Mouse (Mus musculus) urinary bladder, postnatal 10 days (tissue): ENCODE data around the gene Gm32742.
"Not testable (repeated sequence)": the region's sequence is repeated elsewhere in the genome, so short reads cannot be mapped to it uniquely, and the experiment has no call there.

Experiments
- DNase-seq: peaks from one replicate; pipeline ENCODE4 v3.0.0; 2022; ENCODE audit warnings: low spot score

Gene Gm32742

DNA sequence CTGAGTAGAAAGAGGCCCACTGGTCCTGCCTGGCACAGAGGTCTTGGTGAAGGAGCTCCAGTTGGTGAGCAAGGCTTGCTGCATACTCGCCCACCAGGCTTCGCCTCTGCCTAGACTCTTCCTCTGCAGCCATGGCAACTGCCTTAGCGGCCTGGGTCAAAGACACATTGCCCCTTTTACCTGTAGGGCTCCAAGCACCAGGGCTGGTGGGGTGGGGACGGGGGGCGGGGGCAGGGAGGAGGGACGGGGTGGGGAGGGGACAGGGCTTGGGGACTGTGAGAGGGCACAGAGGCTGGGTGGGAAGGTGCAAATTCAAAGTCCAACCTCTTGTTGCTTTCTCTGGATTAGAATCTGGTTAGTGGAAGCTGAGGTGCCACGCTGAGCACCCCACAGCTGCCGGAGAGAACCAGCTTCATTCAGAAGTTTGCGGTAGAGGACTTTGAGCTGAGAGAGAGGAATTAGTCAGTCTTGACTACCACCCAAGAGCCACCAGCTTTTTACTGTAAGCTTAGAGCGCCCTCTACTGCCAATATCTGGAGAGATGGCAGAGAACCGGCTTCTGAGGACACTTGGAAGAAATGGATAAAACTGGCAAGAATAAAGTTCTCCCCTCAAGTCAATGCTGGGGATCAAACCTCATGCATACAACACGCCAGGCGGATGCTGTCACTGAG lies 13.1 kb downstream of the Gm32742 start:
- DNase-seq = no peak

DNA sequence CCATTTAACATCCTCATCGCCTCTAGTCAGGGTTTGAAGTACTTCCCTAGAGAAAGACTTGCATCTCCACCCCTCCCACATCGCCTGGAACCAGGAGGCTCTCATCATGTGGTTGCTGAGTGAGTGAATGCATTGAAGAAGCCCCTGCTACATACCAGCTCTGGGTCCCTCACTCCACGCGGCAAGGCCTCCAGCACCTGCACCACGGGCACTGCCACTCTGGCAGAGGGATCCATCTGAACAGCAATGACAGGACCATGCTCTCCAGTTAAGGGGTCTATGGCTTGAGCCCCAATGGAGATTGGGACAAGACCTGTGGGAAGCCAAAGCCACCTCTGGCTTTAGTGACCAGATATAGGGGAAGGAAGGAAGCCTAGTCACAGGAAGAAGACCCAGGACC lies 18.0 kb downstream of the Gm32742 start:
- DNase-seq = no peak

DNA sequence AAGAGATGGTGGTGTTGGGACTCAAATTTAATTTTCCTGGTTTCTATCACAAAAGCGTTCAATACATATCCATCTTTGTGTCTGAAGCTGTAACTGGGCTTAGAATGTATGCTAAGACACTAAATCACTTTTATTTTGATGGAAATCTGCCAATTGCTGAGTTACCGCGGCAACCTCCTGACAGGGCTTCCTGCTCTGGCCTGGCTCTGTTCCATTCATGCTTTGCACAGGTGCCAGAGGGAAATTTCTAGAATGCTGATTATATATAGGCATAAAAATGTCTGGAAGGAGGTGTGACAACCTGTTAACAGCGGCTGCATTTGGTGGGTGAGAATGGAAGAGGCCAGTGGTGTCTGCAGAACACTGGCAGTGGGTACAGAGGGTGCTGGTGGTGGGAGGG lies 18.8 kb downstream of the Gm32742 start:
- DNase-seq = no peak

DNA sequence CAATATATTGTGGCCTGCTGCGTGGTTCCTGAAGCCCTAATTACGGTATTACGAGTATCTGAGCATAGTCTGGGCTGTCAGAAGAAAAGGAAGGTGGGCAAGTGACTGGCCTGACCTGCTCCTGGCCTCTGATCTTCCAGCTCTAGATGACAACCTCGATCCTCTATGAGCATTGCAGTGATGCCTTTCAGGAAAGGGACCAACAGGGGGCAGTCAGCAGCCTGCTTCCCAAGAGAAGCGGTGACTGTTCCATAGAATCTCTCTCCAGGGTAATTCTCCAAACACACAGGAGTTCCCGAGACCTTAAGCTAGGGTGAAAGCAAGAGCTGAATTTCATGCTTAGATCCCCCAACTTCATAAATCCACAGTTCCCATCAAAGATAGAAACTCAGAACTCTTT lies 21.1 kb downstream of the Gm32742 start:
- no peak for DNase-seq

DNA sequence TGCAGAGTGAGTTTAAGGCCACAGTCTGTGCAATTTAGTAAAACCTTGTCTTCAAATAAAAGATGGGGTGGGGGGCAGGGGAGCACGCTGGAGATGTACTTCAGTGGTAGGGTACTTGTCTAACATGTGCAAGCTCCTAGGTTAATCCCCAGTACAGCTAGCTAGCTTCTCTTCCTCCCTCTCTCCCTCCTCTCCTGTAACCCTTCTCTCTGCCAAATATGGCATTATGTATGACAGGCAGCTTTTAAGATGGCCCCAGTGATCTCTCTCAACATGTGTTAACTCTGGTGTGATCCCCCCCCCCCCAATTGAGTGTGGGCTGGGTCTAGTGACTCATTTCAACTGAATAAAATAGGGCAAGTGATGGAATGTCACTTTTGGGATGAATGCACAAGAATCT lies 21.9 kb downstream of the Gm32742 start:
- DNase-seq = no peak

DNA sequence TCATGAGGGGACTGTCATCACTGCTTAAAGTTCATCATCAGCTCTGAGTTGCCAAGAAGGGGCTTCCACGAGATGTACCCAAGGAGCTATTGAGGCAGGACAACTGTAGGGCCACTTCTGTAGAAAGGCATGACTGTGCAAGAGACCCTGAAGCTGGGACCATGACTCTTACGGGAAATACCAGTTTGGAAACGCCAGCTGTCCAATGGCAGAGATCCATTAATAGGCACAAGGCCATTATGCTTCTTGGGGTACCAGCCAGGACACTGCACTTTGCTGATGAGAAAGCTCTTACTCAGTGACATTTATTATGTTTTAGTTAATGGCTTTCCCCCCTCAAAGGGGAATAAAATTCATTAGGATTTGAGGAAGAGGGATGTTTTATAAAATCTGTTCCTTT lies 24.6 kb downstream of the Gm32742 start:
- DNase-seq = no peak

DNA sequence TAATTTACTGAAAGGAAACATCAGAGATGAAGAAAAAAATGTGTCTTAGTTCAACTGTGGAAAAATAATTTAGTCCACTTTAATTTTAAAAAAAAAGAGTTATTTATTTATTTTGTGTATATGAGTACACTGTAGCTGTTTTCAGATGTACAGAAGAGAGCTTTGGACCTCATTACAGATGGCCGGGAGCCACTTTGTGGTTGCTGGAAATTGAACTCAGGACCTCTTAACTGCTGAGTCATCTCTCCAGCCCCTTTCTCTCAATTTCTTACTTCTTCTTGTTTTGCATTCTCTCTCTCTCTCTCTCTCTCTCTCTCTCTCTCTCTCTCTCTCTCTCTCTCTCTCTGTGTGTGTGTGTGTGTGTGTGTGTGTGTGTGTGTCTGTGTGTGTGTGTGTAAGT lies 25.9 kb downstream of the Gm32742 start:
- not testable (repeated sequence) for DNase-seq

DNA sequence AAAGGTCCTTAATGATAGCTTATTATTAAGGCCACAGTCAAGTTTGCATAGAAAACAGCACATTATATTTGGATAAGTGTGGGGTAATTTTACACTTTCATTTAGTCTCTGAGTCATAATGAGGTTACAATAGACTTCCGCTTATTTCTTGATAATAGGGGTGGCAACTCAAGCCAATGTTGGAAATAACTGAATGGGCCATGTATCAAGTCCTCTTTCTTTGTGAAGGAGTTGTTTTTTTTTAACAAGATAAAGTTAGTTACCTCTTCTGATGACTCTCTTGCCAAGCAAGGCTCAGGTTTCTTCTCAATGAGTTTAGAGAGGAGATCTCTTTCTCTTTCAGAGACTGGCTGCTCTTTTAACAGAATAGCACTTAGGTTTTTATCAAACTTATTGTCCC lies 27.0 kb downstream of the Gm32742 start:
- DNase-seq = no peak

DNA sequence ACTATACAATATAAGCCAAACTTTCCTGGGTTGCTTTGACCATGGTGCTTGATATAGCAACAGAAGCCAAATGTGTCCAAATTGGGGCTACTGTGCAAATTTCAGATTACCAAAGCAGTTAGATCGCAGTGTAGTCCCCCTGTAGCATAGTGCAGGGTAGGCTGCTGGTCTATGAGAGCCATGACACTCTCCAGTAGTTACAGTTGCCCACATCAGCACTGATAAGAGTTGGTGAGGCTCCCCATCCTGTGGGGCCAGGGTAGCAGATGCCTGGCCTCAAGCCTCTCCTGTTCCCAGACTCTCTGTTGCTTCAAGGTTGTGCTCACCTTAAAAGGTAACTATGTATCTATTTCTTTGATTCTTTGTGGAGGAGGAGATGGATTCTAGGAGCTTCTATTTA lies 27.5 kb downstream of the Gm32742 start:
- DNase-seq = no peak

DNA sequence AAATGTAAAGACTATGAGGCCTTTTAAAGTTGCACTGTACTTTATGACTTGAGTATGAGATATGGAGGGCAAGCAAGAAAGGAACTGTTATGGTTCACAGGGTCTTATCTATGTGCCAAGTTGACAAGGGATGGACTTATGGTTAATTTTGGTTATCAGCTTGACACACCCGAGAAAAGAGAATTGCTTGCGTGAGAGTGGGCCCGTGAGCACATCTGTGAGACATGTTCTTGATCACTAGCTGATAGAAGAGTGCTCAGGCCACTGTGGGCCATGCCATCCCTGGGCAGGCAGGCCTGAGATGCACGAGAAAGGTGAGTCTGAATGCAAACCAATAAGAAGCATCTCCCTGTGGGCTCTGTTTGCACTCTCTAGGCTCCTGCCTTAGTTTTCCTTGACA lies 27.9 kb downstream of the Gm32742 start:
- DNase-seq = no peak

DNA sequence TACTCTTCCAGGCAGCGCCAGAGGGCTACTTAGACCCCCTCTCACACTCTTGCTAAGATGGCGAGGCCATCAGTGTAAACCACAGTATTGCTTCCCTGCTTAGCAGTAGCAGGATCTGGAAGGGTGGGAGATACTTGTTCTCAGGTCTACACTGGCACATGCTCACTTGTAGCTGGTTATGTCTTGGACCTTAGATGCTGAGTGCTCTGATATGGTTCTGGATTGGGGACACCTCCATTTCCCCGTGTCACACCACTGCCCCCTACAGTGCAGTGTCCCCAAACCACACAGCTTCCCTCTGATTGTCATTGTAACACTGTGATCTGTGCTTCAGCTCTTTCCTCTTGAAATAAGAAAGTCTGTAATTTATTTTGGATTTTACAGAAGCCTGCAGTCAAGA lies 28.3 kb downstream of the Gm32742 start:
- DNase-seq = no peak

DNA sequence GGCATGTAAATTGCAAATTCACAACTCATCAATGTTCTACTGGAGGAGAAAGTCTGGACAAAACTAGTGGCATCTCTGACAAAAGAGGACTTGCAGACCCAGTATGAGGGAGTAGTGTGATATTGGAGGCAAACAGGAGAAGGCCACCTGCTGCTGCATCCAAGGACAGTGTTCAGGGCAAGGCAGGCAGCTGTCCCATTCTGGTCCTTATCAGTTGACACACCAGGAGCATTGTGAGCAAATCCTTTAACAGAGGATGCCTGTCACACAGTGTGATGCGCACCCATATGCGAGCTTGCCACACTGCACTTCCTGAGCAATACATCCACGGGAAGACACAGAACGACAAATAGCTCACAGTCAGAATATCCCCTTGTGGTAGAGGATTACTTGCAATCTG lies 50.5 kb downstream of the Gm32742 start:
- no peak for DNase-seq

DNA sequence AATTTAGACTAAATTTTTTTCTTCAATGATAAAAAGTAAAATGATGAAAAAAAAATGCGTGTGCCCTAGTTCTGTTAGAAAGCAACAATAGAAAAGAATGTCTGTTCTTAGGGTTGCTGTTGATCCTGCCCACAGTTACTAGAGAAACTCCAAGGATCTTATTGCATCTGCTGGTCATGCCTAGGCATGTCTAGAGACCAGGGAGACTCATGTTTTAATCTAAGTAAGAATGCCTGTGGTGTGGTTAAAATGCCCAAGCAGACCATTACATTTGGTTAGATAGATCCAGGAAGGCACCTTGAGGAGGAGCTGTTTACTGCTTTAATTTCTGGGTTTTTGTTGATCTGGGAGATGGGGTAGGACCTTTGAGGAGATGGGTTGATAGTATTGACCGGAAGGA lies 59.6 kb downstream of the Gm32742 start:
- no peak for DNase-seq

DNA sequence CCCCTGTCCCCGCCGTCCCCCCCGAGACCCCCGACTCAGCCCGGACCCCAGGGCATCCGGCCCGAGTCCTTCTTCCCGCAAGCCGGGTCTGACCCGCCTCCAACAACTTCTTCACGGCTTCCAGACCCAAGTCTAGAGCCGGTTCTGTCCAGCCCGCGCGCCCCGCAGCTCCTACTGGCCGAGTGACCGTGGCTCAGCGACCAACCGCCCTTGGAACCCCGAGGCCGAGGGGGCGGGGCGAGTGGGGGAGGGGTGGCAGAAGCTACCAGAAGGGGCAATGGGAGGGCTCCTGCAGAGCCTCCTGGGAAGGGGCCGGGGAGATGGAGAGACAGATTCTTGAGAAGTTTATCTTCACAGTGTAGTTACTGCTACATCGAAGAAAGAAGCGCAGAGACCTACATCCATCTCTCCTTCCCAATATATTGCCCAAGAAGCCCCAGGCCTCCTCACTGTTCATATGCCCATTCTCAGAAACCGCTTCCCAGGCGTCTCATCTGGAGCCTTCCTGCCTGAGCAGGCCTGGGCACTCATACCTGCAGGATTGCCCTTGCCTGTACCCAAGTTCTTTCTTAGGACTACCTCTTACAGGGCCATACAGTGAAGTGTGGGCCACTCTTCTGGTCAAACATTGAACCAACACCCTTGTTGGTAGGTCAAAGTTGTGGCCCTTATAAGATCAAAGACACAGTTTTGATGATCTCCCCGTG lies 61.4 kb downstream of the Gm32742 start:
- DNase-seq = peak; percentile 18

DNA sequence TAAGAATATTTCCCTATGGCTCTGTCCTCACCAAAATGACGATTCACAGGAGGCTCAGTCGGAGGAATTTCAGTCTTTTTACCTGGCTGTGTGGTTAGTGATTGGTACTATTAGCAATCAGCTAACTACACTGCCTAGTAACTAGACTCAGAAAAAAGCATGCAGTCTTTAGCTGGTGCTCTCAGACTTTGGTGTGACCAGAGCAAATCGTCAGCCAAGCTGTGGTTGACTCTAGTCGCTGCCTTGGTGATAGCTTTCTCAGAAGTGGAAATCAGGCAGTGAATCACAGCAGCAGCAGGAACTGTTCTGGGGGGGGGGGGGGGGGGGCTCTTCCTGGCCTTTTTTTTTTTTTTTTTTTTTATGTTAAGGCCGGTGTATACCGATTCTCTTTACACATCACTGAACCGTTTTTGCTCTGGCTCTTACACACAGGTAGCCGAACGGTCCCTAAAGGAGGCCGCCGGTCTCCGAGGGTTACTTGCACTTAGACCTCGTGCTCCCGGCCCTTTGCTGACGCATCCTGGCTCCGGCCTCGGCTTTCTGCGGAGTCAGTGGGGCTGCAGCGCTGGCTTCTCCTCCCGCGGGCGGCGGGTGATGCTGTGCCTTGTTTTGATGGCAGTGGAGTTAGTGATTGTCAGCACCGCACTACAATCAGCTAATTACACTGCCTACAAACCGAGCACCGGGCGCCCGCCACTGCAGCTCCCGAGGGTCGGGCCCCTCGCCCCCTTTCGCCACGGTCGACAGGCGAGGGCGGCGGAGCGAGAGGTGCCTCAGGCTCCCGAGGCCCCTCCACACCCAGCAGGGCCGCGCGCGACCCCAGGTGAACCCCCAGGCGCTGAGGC lies 62.1 kb downstream of the Gm32742 start:
- DNase-seq = peak; percentile 24

DNA sequence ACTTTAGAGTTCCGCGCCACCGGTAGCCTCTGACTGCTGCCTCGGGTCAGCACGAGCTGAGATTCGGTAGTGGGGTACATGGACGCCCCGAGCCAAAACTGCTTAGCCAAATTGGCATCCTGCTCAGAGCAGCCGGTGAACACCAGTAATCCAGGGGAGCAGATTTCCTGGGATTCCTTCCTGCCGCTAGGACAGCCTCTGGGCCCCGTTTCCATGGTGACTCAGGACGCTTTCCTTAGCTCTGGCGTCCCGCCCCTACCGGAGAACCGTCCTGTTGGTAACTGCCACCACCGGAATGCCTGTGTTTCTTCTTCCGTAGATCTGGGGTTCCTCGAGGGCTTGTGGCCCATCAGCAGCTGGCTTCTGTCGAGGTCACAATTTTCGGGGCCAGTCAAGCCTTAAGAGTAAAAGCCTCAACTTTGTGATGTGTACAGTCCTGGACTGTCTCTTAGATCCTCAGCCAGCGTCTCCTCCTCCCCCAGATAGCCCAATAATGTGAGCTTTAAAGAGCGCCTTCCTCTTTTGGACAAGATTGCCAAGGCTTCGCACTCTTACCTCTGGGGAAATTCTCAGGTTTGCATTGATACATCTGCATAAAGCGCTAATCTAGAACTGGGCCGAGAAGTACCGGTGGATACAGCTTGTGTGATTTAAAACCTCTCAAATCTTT lies 63.4 kb downstream of the Gm32742 start, which contains the start of gene 4833427G06Rik:
TSS of gene 4833427G06Rik (minus strand) at position 323 of the 670 bp plus-strand sequence.
- no peak for DNase-seq

DNA sequence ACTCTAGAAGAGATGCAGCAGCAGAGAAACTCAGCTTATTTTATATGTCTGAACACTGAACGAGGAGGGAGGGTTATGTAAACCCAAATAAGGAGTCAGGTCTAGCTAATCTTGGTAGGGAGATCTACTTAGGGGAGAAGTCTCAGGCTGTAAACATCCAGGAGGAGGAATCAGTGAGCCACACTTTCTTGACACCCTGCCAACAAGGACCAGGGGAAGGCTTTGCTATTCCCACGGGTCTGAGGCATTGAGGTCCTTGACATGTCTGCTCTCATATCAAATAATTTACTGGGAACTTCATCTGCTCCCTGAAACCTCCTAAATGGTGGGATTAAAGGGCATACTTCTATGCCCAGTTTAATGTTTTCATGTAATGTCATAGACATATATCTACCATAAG lies 69.0 kb downstream of the Gm32742 start:
- no peak for DNase-seq

DNA sequence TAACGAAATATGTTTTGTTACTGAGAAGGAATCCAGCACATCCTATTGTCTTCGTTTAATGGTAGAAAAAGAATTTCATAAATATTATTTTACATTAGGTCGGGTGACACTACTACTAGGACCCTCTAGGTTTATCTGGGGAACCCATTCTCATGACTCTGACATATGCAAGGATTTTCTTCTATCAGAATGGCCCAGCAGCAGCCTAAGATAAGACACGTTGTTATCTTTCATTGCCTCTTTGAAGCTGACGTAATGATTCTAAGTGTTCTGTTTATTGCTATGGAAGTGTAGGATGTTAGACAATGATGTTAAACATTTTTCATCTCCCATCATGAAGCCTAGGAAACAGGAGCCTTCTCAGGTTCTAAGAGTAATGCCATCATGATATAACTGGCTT lies 71.6 kb downstream of the Gm32742 start:
- no peak for DNase-seq

DNA sequence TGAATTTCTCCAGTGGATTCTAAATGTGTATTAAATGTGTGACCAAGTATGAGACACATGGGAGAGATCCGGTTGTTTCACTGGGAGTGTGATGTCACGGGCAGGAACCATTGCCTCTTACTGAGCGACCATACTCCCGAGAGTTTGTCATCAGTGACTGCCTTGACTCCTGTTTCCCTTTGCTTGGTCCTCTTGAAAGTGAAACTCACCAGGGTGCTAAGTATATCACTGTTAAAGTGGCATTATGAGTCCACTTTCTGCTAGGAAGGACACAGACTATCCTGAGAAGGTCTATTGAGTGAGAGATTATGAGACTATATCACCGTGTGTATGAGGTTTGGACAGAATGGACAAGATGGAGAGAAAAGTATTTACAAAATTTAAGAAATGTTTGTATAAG lies 83.7 kb downstream of the Gm32742 start:
- DNase-seq = no peak
